Mouse (Mus musculus) effector memory CD4-positive, alpha-beta T cell, adult 7 months (primary cell): ENCODE data around the gene Tceal3. TPM values are rescaled to one million over a fixed set of nuclear protein-coding genes. Genes with fewer than 3 reads are reported as not detected.

ENCODE experiments used
- polyA plus RNA-seq: library from polyadenylated mRNA; unstranded; fragments of 100-300 nt; shearing (Covaris generic); gene quantifications from one replicate; pipeline ENCODE4 v1.2.1, GENCODE M21; 2017

Tceal3 gene
- polyA plus RNA-seq, result 0.46 TPM

GRCm38 (mm10) chrX:136590199-136590896 lies at the start of gene Tceal3:
Gene Tceal3, plus strand, starts transcription at chrX:136590842.

GRCm38 (mm10) chrX:136543956-136544355 lies 46.7 kb upstream of the Tceal3 start, which contains the start of gene Kir3dl2:
Gene Kir3dl2, minus strand, starts transcription at chrX:136544056.

GRCm38 (mm10) chrX:136707446-136708167 lies 117.0 kb downstream of the Tceal3 start, which contains the start of gene Tceal1:
Gene Tceal1, plus strand, starts transcription at chrX:136707982.

Other genes with a start within 250 kb of the Tceal3 start
- not detected for gene Kir3dl1, start 72.8 kb upstream of the Tceal3 start, polyA plus RNA-seq
- not detected for gene Kir3dl2, start 46.8 kb upstream of the Tceal3 start, polyA plus RNA-seq
- gene Tceal1, start 117.1 kb downstream of the Tceal3 start, polyA plus RNA-seq, result 0.27 TPM
- gene Morf4l2, start 152.8 kb downstream of the Tceal3 start, polyA plus RNA-seq, result 161 TPM
- gene Glra4, start 189.3 kb downstream of the Tceal3 start, polyA plus RNA-seq, result not detected
- gene Plp1, start 231.8 kb downstream of the Tceal3 start, polyA plus RNA-seq, result 1.2 TPM